Mouse (Mus musculus) ES-E14 (cell line): ENCODE data around the gene Tmem143. TPM values are rescaled to one million over a fixed set of nuclear protein-coding genes. Genes with fewer than 3 reads are reported as not detected.
A peak's percentile ranks its signal among the peaks of the same experiment; 100 is the strongest.

Experiments used
- DNase-seq: peaks from one replicate; pipeline ENCODE4 v3.0.0-alpha.2; 2013; ENCODE audit warnings: low read depth, low spot score
- H3K27ac ChIP-seq: 2 replicates; pipeline ENCODE4 v1.5.1; 2012; ENCODE audit warnings: low read depth, mild to moderate bottlenecking, low read length, moderate library complexity, mixed read lengths; ENCODE audit not compliant: poor library complexity, insufficient read depth, severe bottlenecking
- H3K36me3 ChIP-seq: 2 replicates; pipeline ENCODE4 v1.6.1; 2012; ENCODE audit warnings: mild to moderate bottlenecking, low read length, moderate library complexity, mixed read lengths; ENCODE audit not compliant: control insufficient read depth, poor library complexity, insufficient read depth, severe bottlenecking
- H3K4me1 ChIP-seq, 2 experiments: fragments of 150-350 bp in 1 of 2; sonication (generic) in 1 of 2; 2 replicates each; pipeline ENCODE4 v1.6.1; 2012; ENCODE audit warnings: low read length in 2 of 2, mild to moderate bottlenecking in 1 of 2, mixed read lengths in 1 of 2; ENCODE audit not compliant: control insufficient read depth in 2 of 2, insufficient read depth in 2 of 2, poor library complexity in 1 of 2
- H3K4me3 ChIP-seq, 2 experiments: fragments of 150-350 bp in 1 of 2; sonication (generic) in 1 of 2; 2 replicates each; pipeline ENCODE4 v1.5.1; 2012; ENCODE audit warnings: low read length in 2 of 2, low read depth in 1 of 2, mild to moderate bottlenecking in 1 of 2, mixed read lengths in 1 of 2; ENCODE audit not compliant: insufficient read depth in 1 of 2, poor library complexity in 1 of 2, severe bottlenecking in 1 of 2
- H3K9ac ChIP-seq: 2 replicates; pipeline ENCODE4 v1.6.1; 2012; ENCODE audit warnings: low read depth, mild to moderate bottlenecking, low read length, mixed read lengths; ENCODE audit not compliant: poor library complexity, insufficient read depth, severe bottlenecking
- H3K9me3 ChIP-seq: fragments of 150-350 bp; sonication (generic); 2 replicates; pipeline ENCODE4 v1.6.1; 2012; ENCODE audit warnings: low read depth, mild to moderate bottlenecking, low read length; ENCODE audit not compliant: control insufficient read depth, insufficient read depth
- CHD2 ChIP-seq: IDR thresholded peaks from 2 replicates; pipeline ENCODE4 v1.6.1; 2014; ENCODE audit warnings: mild to moderate bottlenecking, low read depth, low read length, inconsistent platforms
- HCFC1 ChIP-seq: IDR thresholded peaks from 2 replicates; pipeline ENCODE4 v1.6.1; 2012; ENCODE audit warnings: low read length, inconsistent platforms, borderline replicate concordance; ENCODE audit not compliant: insufficient read depth
- MAFK ChIP-seq: IDR thresholded peaks from 2 replicates; pipeline ENCODE4 v1.6.1; 2014; ENCODE audit warnings: mild to moderate bottlenecking, low read depth, low read length, inconsistent platforms; ENCODE audit not compliant: insufficient read depth
- ZC3H11A ChIP-seq: IDR thresholded peaks from 2 replicates; pipeline ENCODE4 v1.6.1; 2012; ENCODE audit warnings: low read depth, mild to moderate bottlenecking, inconsistent platforms, low read length, borderline replicate concordance
- ZNF384 ChIP-seq: IDR thresholded peaks from 2 replicates; pipeline ENCODE4 v1.6.1; 2012; ENCODE audit warnings: low read depth, low read length, inconsistent platforms
- in situ Hi-C, 2 experiments: fragments of 600-800 bp; cut with MboI; formaldehyde crosslinking; loops; one replicate each; pipeline ENCODE4 v1.15.1; 2025; ENCODE audit warnings: low sequenced_read_pairs in 2 of 2, inconsistent platforms in 1 of 2; ENCODE audit not compliant: unreplicated experiment in 2 of 2
- total RNA-seq: library from RNA; depleted of rRNA; stranded (reverse); fragments of 300-350 nt; gene quantifications from 2 replicates; pipeline ENCODE4 v1.2.3, GENCODE M21; 2012; rRNA removed

Tmem143 gene
- total RNA-seq, result 26.0 and 34.8 TPM in 2 replicates

DNA sequence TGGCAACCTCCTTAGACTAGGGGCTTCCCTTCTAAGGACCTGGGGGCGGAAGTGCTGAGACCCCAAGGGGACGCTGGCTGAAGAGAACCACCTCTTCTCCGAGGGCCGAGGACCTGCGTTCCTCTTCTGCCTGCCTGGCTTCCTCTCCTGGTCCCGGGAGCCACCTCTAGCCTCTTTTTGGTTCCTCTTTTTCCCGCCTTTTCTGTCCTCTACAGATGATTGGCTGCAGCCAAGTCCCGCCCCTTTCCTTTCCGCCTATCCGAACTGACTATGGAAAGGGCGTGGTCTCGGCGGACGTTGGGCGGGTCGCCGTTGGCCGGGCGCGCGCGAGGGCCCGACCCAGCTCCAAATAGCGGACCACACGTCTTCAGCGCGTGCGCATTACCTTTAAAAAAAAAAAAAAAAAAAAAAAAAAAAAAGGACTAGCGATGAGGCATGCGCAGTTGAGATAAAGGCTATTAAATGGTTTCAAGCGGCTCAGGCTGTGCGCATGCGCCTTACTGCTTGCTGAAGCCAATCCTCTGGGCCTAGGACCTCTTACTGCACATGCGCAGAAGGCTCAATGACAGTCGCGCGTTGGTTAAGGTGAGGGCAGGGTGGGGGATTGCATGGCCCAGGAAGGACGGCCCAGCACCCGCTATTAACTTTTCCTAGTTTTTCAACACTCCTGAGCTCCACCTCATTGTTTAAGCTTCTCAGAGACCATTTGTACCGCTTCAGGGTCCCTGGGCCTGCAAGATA is at the start of gene Tmem143, which contains the start of gene Syngr4:
TSS of gene Tmem143 (plus strand) at position 425 of the 741 bp plus-strand sequence.
TSS of gene Syngr4 (minus strand) at position 198 of the 741 bp plus-strand sequence.
- H3K36me3 ChIP-seq, result no peaks in the 10 kb centered on the region; the same call in 1 of the 2 replicates
- peak within 1 kb of the TSS; percentile 84 for H3K9ac ChIP-seq
- peak within 1 kb of the TSS; percentile 92 for H3K27ac ChIP-seq
- peaks cover 0 to 3% of the 10 kb centered on the region in 2 experiments; a peak in 2 of 4 replicates for H3K4me1 ChIP-seq
- in situ Hi-C loops, result no loop called here
- TF ChIP-seq ZNF384 (peak; percentile 99), MAFK (no peak), CHD2 (peak; percentile 36; the same call in 1 of the 2 replicates), ZC3H11A (no peak), HCFC1 (no peak)
- peak within 1 kb of the TSS; percentile 77 to 87 for H3K4me3 ChIP-seq
- DNase-seq, result peak; percentile 99
- H3K9me3 ChIP-seq, result no peaks in the 10 kb centered on the region

GRCm38 (mm10) chr7:45848447-45849027 is 48.2 kb upstream of the Tmem143 start:
- no peak for TF ChIP-seq CHD2
- TF ChIP-seq HCFC1, result no peak
- no peak for TF ChIP-seq MAFK
- TF ChIP-seq ZNF384, result no peak
- TF ChIP-seq ZC3H11A, result no peak
- Histone ChIP-seq H3K27ac (no peak overlapping the region), H3K4me3 (no peak overlapping the region), H3K9me3 (no peaks in the 10 kb centered on the region), H3K4me1 (no peaks in the 10 kb centered on the region), H3K9ac (no peak overlapping the region), H3K36me3 (no peaks in the 10 kb centered on the region)
- no peak for DNase-seq
- in situ Hi-C loops, result no loop called here

- TF ChIP-seq CHD2 (no peak), HCFC1 (no peak), ZC3H11A (no peak), MAFK (no peak), ZNF384 (no peak)
- Histone ChIP-seq H3K9me3 (no peaks in the 10 kb centered on the region), H3K36me3 (no peaks in the 10 kb centered on the region), H3K4me3 (no peak overlapping the region), H3K4me1 (no peaks in the 10 kb centered on the region), H3K9ac (no peak overlapping the region), H3K27ac (no peak overlapping the region)
- no peak for DNase-seq
- in situ Hi-C loops, result no loop called here
Observed at GRCm38 (mm10) chr7:45850661-45851060, 46.1 kb upstream of the Tmem143 start.

DNA sequence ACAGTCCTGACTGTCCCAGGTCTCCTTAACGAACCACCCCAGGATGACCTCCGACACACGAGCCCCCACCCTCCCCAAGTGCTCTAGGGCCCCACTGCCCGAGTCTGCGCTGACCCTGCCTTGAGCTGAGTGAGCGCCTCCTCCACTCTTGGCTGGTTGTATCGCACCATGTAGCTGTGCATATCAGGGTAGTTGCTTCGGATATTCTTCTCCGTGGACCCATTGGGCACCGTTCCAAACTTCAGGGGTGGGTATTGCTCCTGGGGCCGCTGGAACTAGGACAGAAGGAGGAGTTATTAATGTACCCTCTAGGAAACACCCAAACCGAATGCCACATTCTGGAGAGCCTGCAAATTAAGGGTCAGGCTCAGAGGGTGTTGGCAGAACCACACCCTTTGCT is 43.7 kb upstream of the Tmem143 start:
- Histone ChIP-seq H3K27ac (no peak overlapping the region), H3K36me3 (no peaks in the 10 kb centered on the region), H3K4me3 (no peak overlapping the region), H3K9ac (no peak overlapping the region), H3K9me3 (no peaks in the 10 kb centered on the region), H3K4me1 (peaks cover 2 to 4% of the 10 kb centered on the region in 2 experiments; a peak in 2 of 4 replicates)
- no peak for DNase-seq
- in situ Hi-C loops, result no loop called here
- TF ChIP-seq ZC3H11A (no peak), CHD2 (no peak), MAFK (no peak), HCFC1 (no peak), ZNF384 (no peak)
